Mouse (Mus musculus) thymus, adult 2 months (tissue): ENCODE data around the gene Slc39a13.

ENCODE experiments used
- CTCF ChIP-seq: fragments of 200-500 bp; IDR thresholded peaks from 2 replicates; pipeline ENCODE4 v1.5.1; 2012; ENCODE audit warnings: mild to moderate bottlenecking, control low read depth, low read length, moderate library complexity, borderline replicate concordance; ENCODE audit not compliant: control insufficient read depth, poor library complexity, insufficient read depth; ENCODE audit errors: extremely low read depth
- POLR2A ChIP-seq: fragments of 200-500 bp; IDR thresholded peaks from 2 replicates; pipeline ENCODE4 v1.6.1; 2012; ENCODE audit warnings: mild to moderate bottlenecking, low read length, control low read depth, moderate library complexity; ENCODE audit not compliant: control insufficient read depth, poor library complexity, insufficient read depth; ENCODE audit errors: extremely low read depth

- no peak for TF ChIP-seq CTCF
- no peak for TF ChIP-seq POLR2A
Measured at GRCm38 (mm10) chr2:91108156-91108555, 37.9 kb upstream of the Slc39a13 start.
